In genomic region chr19:25096986-25097385, GRCm38 (mm10) we compare ENCODE assay signal across 12 mouse cellular contexts.
A peak's percentile ranks its signal among the peaks of the same experiment; 100 is the strongest.
DNase-seq lines count a peak whose midpoint lies in the region; ATAC-seq lines count a peak whose summit lies in the region.
"Had no signal": no experiment of that assay in that cellular context is flagged by ENCODE, and none has a peak within 500 bp of the region (broad histone marks: within the 10 kb centered on the region; RNA-seq: fewer than 3 reads in every experiment).

No protein-coding gene starts in this region.

- no peak overlapping the region for H3K27ac ChIP-seq in heart, embryonic 12.5 days (ENCODE audit: poor library complexity, severe bottlenecking)
- peak overlapping the region; percentile 50; the same call in 1 of the 2 replicates for H3K27ac ChIP-seq in liver, embryonic 16.5 days (ENCODE audit: low read length)
- no peak overlapping the region for H3K27ac ChIP-seq in forebrain, embryonic 12.5 days
- H3K27ac ChIP-seq: embryonic facial prominence, embryonic 13.5 days; layer of hippocampus, adult 2 months; neural tube, embryonic 15.5 days had no signal

- no peaks in the 10 kb centered on the region for H3K27me3 ChIP-seq in heart, embryonic 12.5 days (replicated peaks)
- H3K27me3 ChIP-seq in liver, embryonic 16.5 days (ENCODE audit: control insufficient read depth, insufficient read depth, low read depth, low read length), result no peaks in the 10 kb centered on the region
- H3K27me3 ChIP-seq in forebrain, embryonic 12.5 days, result no peaks in the 10 kb centered on the region; the same call in 1 of the 2 replicates
- H3K27me3 ChIP-seq: embryonic facial prominence, embryonic 13.5 days; megakaryocyte, embryonic 14.5 days; neural tube, embryonic 15.5 days had no signal

- WGBS in heart, embryonic 12.5 days, result 27% methylated on average over 4 of the region's 4 CpGs
- 41% methylated on average over 4 of the region's 4 CpGs for WGBS in liver, embryonic 16.5 days (ENCODE audit: insufficient replicate concordance)
- 78% methylated on average over 4 of the region's 4 CpGs for WGBS in forebrain, embryonic 12.5 days

- intact Hi-C loops in heart, postnatal 25 days (cut with DNase I), result no loop called here
- intact Hi-C loops in heart, postnatal 10 days (cut with DNase I), result no loop called here

- no peak overlapping the region for H3K4me3 ChIP-seq in heart, embryonic 12.5 days
- H3K4me3 ChIP-seq in liver, embryonic 16.5 days (ENCODE audit: low read depth, low read length), result no peak overlapping the region
- H3K4me3 ChIP-seq in forebrain, embryonic 12.5 days (replicated peaks), result no peak overlapping the region
- H3K4me3 ChIP-seq: embryonic facial prominence, embryonic 13.5 days; layer of hippocampus, adult 2 months; megakaryocyte, embryonic 14.5 days; neural tube, embryonic 15.5 days had no signal

- H3K9me3 ChIP-seq in heart, embryonic 12.5 days (replicated peaks), result no peaks in the 10 kb centered on the region
- H3K9me3 ChIP-seq in liver, embryonic 16.5 days (replicated peaks; ENCODE audit: control insufficient read depth, low read length), result no peaks in the 10 kb centered on the region
- no peaks in the 10 kb centered on the region for H3K9me3 ChIP-seq in forebrain, embryonic 12.5 days
- H3K9me3 ChIP-seq: embryonic facial prominence, embryonic 13.5 days; megakaryocyte, embryonic 14.5 days; neural tube, embryonic 15.5 days had no signal

- DNase-seq in heart, postnatal 25 days (ENCODE audit: low spot score), result no peak
- DNase-seq in heart, postnatal 10 days, result peak; percentile 49 to 53
- DNase-seq in urinary bladder, postnatal 14 days (ENCODE audit: low spot score), result peak; percentile 72
- no peak for DNase-seq in ovary, postnatal 14 days (ENCODE audit: low spot score)
- no peak for DNase-seq in layer of hippocampus, postnatal 14 days (ENCODE audit: low spot score in 2 of 2)

- H3K36me3 ChIP-seq in heart, embryonic 12.5 days, result no peaks in the 10 kb centered on the region
- H3K36me3 ChIP-seq in liver, embryonic 16.5 days (ENCODE audit: control insufficient read depth, insufficient read depth), result no peaks in the 10 kb centered on the region; the same call in 1 of the 2 replicates
- H3K36me3 ChIP-seq in forebrain, embryonic 12.5 days (replicated peaks), result no peaks in the 10 kb centered on the region
- H3K36me3 ChIP-seq: embryonic facial prominence, embryonic 13.5 days; neural tube, embryonic 15.5 days had no signal

- H3K4me2 ChIP-seq in heart, embryonic 12.5 days, result 0 out of 2 replicates have a peak overlapping the region, but pooled peaks have one; percentile 8
- H3K4me2 ChIP-seq in liver, embryonic 16.5 days (ENCODE audit: low read depth, low read length), result no peak overlapping the region
- no peak overlapping the region for H3K4me2 ChIP-seq in forebrain, embryonic 12.5 days
- H3K4me2 ChIP-seq: embryonic facial prominence, embryonic 13.5 days; neural tube, embryonic 15.5 days had no signal

- H3K4me1 ChIP-seq in heart, embryonic 12.5 days (replicated peaks), result peaks cover 22% of the 10 kb centered on the region
- H3K4me1 ChIP-seq in liver, embryonic 16.5 days (ENCODE audit: control insufficient read depth, low read depth, low read length), result no peaks in the 10 kb centered on the region; the same call in 1 of the 2 replicates
- H3K4me1 ChIP-seq in forebrain, embryonic 12.5 days, result peaks cover 10% of the 10 kb centered on the region
- H3K4me1 ChIP-seq: neural tube, embryonic 15.5 days had no signal

- ATAC-seq in heart, embryonic 12.5 days (ENCODE audit: insufficient number of reproducible peaks, low FRiP score), result no peak
- ATAC-seq in liver, embryonic 16.5 days (ENCODE audit: low read depth), result peak; percentile 52; the same call in 1 of the 2 replicates
- no peak for ATAC-seq in forebrain, embryonic 12.5 days (ENCODE audit: low FRiP score)

- H3K9ac ChIP-seq in heart, embryonic 12.5 days, result no peak overlapping the region
- no peak overlapping the region for H3K9ac ChIP-seq in liver, embryonic 16.5 days (ENCODE audit: low read depth, low read length)
- H3K9ac ChIP-seq in forebrain, embryonic 12.5 days, result no peak overlapping the region
- H3K9ac ChIP-seq: embryonic facial prominence, embryonic 13.5 days; neural tube, embryonic 15.5 days had no signal

Comparison
In these comparisons a context has a peak if more than half of its experiments do, and no peak if none do; other contexts are left out.
1. DNase-seq: peak in heart, postnatal 10 days (2 of 2) and urinary bladder, postnatal 14 days (single experiment); none in heart, postnatal 25 days (single experiment), ovary, postnatal 14 days (single experiment) and layer of hippocampus, postnatal 14 days (0 of 2).